Comparison of ENCODE assay signal across 8 mouse cellular contexts in genomic region chr8:83921558-83921957, GRCm38 (mm10). TPM values are rescaled to one million over a fixed set of nuclear protein-coding genes. Genes with fewer than 3 reads are reported as not detected.
DNase-seq lines count a peak whose midpoint lies in the region; ATAC-seq and TF ChIP-seq lines count a peak whose summit lies in the region.

No protein-coding gene starts in this region.

- no peak overlapping the region for H3K4me2 ChIP-seq in embryonic facial prominence, embryonic 11.5 days (ENCODE audit: low read depth, low read length)
- no peak overlapping the region for H3K4me2 ChIP-seq in hindbrain, postnatal 0 days (ENCODE audit: low read depth, low read length)
- no peak overlapping the region for H3K4me2 ChIP-seq in midbrain, embryonic 15.5 days

- 73% methylated on average over 3 of the region's 3 CpGs for WGBS in heart, adult 2 months
- 63% methylated on average over 3 of the region's 3 CpGs for WGBS in embryonic facial prominence, embryonic 11.5 days
- 63% methylated on average over 3 of the region's 3 CpGs for WGBS in hindbrain, postnatal 0 days
- WGBS in midbrain, embryonic 15.5 days: 67% methylated on average over 3 of the region's 3 CpGs

- TF ChIP-seq EP300 in heart, adult 2 months (IDR thresholded peaks at IDR 0.05; ENCODE audit: insufficient read depth, low read depth, low read length): no peak

- no peak for ATAC-seq in embryonic facial prominence, embryonic 11.5 days (replicated peaks; ENCODE audit: insufficient number of reproducible peaks, low FRiP score, low TSS enrichment, low read depth)
- peak; percentile 57 for ATAC-seq in hindbrain, postnatal 0 days
- ATAC-seq in midbrain, embryonic 15.5 days (replicated peaks): peak; percentile 37

- no peak overlapping the region for H3K9ac ChIP-seq in heart, adult 2 months (ENCODE audit: low read depth, low read length)
- H3K9ac ChIP-seq in embryonic facial prominence, embryonic 11.5 days (replicated peaks; ENCODE audit: low read length): no peak overlapping the region
- H3K9ac ChIP-seq in hindbrain, postnatal 0 days (replicated peaks; ENCODE audit: low read length): no peak overlapping the region
- H3K9ac ChIP-seq in midbrain, embryonic 15.5 days: no peak overlapping the region

- intact Hi-C loops in heart, adult 2 months (cut with DNase I): loop anchor here (1.0 kb wide), 2 partner anchors 138 to 259 kb away; no protein-coding TSS in a partner anchor
- intact Hi-C loops in heart, postnatal 25 days (cut with DNase I): no loop called here
- intact Hi-C loops in left cerebral cortex, postnatal 14 days (cut with DNase I): no loop called here

- H3K79me2 ChIP-seq in heart, adult 2 months (replicated peaks; ENCODE audit: control insufficient read depth, insufficient read depth, low read length): no peaks in the 10 kb centered on the region

- TF ChIP-seq CTCF in heart, adult 2 months (IDR thresholded peaks at IDR 0.05): peak; percentile 96
- peak; percentile 96 for TF ChIP-seq CTCF in hindbrain, postnatal 0 days (IDR thresholded peaks at IDR 0.05; ENCODE audit: low read depth)

- peak; percentile 56 to 75 for DNase-seq in heart, adult 2 months
- DNase-seq in heart, postnatal 25 days (ENCODE audit: low spot score): no peak
- peak; percentile 57 to 75 for DNase-seq in adrenal gland, postnatal 4 days (ENCODE audit: low spot score in 2 of 2)
- DNase-seq in embryonic facial prominence, embryonic 11.5 days (ENCODE audit: low spot score): peak; percentile 89
- DNase-seq in hindbrain, postnatal 0 days (ENCODE audit: low spot score): peak; percentile 91
- DNase-seq in left cerebral cortex, postnatal 14 days (ENCODE audit: low spot score in 2 of 2): peak; percentile 91 to 97
- peak; percentile 71 to 85 for DNase-seq in spleen, postnatal 10 days (ENCODE audit: low spot score in 2 of 2)

- H3K36me3 ChIP-seq in heart, adult 2 months (ENCODE audit: control insufficient read depth, insufficient read depth, low read length): no peaks in the 10 kb centered on the region
- peaks cover 7% of the 10 kb centered on the region for H3K36me3 ChIP-seq in embryonic facial prominence, embryonic 11.5 days (replicated peaks; ENCODE audit: control insufficient read depth, insufficient read depth, low read depth, low read length)
- H3K36me3 ChIP-seq in hindbrain, postnatal 0 days (ENCODE audit: insufficient read depth, low read length): peaks cover 49% of the 10 kb centered on the region
- H3K36me3 ChIP-seq in midbrain, embryonic 15.5 days (replicated peaks): peaks cover 34% of the 10 kb centered on the region

- H3K27me3 ChIP-seq in heart, adult 2 months (ENCODE audit: control insufficient read depth, insufficient read depth, low read length): no peaks in the 10 kb centered on the region
- no peaks in the 10 kb centered on the region for H3K27me3 ChIP-seq in embryonic facial prominence, embryonic 11.5 days (ENCODE audit: control insufficient read depth, insufficient read depth, low read length)
- H3K27me3 ChIP-seq in hindbrain, postnatal 0 days (ENCODE audit: insufficient read depth, low read length): no peaks in the 10 kb centered on the region
- H3K27me3 ChIP-seq in midbrain, embryonic 15.5 days (replicated peaks): no peaks in the 10 kb centered on the region

- no peaks in the 10 kb centered on the region for H3K4me1 ChIP-seq in heart, adult 2 months (ENCODE audit: control insufficient read depth, insufficient read depth, low read length)
- no peaks in the 10 kb centered on the region for H3K4me1 ChIP-seq in embryonic facial prominence, embryonic 11.5 days (ENCODE audit: control insufficient read depth, insufficient read depth, low read length)
- no peaks in the 10 kb centered on the region for H3K4me1 ChIP-seq in hindbrain, postnatal 0 days (ENCODE audit: insufficient read depth, low read length)
- no peaks in the 10 kb centered on the region for H3K4me1 ChIP-seq in midbrain, embryonic 15.5 days

- no peak overlapping the region for H3K27ac ChIP-seq in heart, adult 2 months
- no peak overlapping the region for H3K27ac ChIP-seq in embryonic facial prominence, embryonic 11.5 days (replicated peaks; ENCODE audit: low read depth, low read length)
- no peak overlapping the region for H3K27ac ChIP-seq in hindbrain, postnatal 0 days
- no peak overlapping the region for H3K27ac ChIP-seq in midbrain, embryonic 15.5 days

- H3K9me3 ChIP-seq in embryonic facial prominence, embryonic 11.5 days (replicated peaks; ENCODE audit: control insufficient read depth, low read length): no peaks in the 10 kb centered on the region
- no peaks in the 10 kb centered on the region for H3K9me3 ChIP-seq in hindbrain, postnatal 0 days (ENCODE audit: low read length)
- H3K9me3 ChIP-seq in midbrain, embryonic 15.5 days: no peaks in the 10 kb centered on the region

- no peak for TF ChIP-seq POLR2A in heart, adult 2 months (IDR thresholded peaks at IDR 0.05; ENCODE audit: insufficient read depth, low read depth, low read length)

- H3K4me3 ChIP-seq in heart, adult 2 months: no peak overlapping the region
- no peak overlapping the region for H3K4me3 ChIP-seq in embryonic facial prominence, embryonic 11.5 days (ENCODE audit: low read depth, low read length)
- H3K4me3 ChIP-seq in hindbrain, postnatal 0 days (ENCODE audit: low read length): no peak overlapping the region
- no peak overlapping the region for H3K4me3 ChIP-seq in midbrain, embryonic 15.5 days

RNA-seq across cellular contexts. Expression of gene Adgrl1, which starts 21.7 kb away (rescaled TPM):
- total RNA-seq in heart, adult 2 months (2021): 10 to 100 TPM; 11.3 to 12.9 TPM
- 33.8 and 45.8 TPM in 2 replicates for polyA plus RNA-seq in heart, adult 2 months (2012; rRNA removed)
- 10 to 100 TPM; 12.7 to 17.8 TPM for total RNA-seq in heart, postnatal 25 days (2021)
- total RNA-seq in adrenal gland, postnatal 4 days (2021): 100 to 1,000 TPM; 103 to 109 TPM
- 18.3 and 20.5 TPM in 2 replicates for polyA plus RNA-seq in embryonic facial prominence, embryonic 11.5 days (2014; fragmentation: Nextera tagmentation; extraction: Ambion mirVana)
- total RNA-seq in hindbrain, postnatal 0 days (2014; rRNA removed): 393 and 469 TPM in 2 replicates
- 54.2 and 54.6 TPM in 2 replicates for polyA plus RNA-seq in hindbrain, postnatal 0 days (2015; fragmentation: Nextera tagmentation; extraction: Ambion mirVana)
- 100 to 1,000 TPM; 457 to 482 TPM for total RNA-seq in left cerebral cortex, postnatal 14 days (2021)
- polyA plus RNA-seq in midbrain, embryonic 15.5 days (2015; fragmentation: Nextera tagmentation; extraction: Ambion mirVana): 67.2 and 68.0 TPM in 2 replicates

RNA-seq across cellular contexts. Expression of gene Gm10644, which starts 33.4 kb away (rescaled TPM):
- total RNA-seq in heart, adult 2 months (2021): 1 to 10 TPM; 1.3 to 1.7 TPM
- polyA plus RNA-seq in heart, adult 2 months (2012; rRNA removed): 1.9 and 2.8 TPM in 2 replicates
- under 1 TPM; 0.61 to 0.70 TPM for total RNA-seq in heart, postnatal 25 days (2021)
- under 1 TPM; 0.62 to 0.70 TPM for total RNA-seq in adrenal gland, postnatal 4 days (2021)
- 0.66 and 0.72 TPM in 2 replicates for polyA plus RNA-seq in embryonic facial prominence, embryonic 11.5 days (2014; fragmentation: Nextera tagmentation; extraction: Ambion mirVana)
- 0.40 and 1.7 TPM in 2 replicates for total RNA-seq in hindbrain, postnatal 0 days (2014; rRNA removed)
- polyA plus RNA-seq in hindbrain, postnatal 0 days (2015; fragmentation: Nextera tagmentation; extraction: Ambion mirVana): 0.43 and 0.56 TPM in 2 replicates
- under 1 TPM; 0.19 to 0.20 TPM for total RNA-seq in left cerebral cortex, postnatal 14 days (2021)
- polyA plus RNA-seq in midbrain, embryonic 15.5 days (2015; fragmentation: Nextera tagmentation; extraction: Ambion mirVana): 0.93 and 1.00 TPM in 2 replicates

RNA-seq across cellular contexts. Expression of gene Asf1b, which starts 33.7 kb away (rescaled TPM):
- 1 to 10 TPM; 1.7 to 1.8 TPM for total RNA-seq in heart, adult 2 months (2021)
- 2.2 and 3.7 TPM in 2 replicates for polyA plus RNA-seq in heart, adult 2 months (2012; rRNA removed)
- 1 to 10 TPM; 1.1 to 1.7 TPM for total RNA-seq in heart, postnatal 25 days (2021)
- total RNA-seq in adrenal gland, postnatal 4 days (2021): 10 to 100 TPM; 16.9 to 20.1 TPM
- 82.6 and 83.0 TPM in 2 replicates for polyA plus RNA-seq in embryonic facial prominence, embryonic 11.5 days (2014; fragmentation: Nextera tagmentation; extraction: Ambion mirVana)
- 4.7 and 5.6 TPM in 2 replicates for total RNA-seq in hindbrain, postnatal 0 days (2014; rRNA removed)
- polyA plus RNA-seq in hindbrain, postnatal 0 days (2015; fragmentation: Nextera tagmentation; extraction: Ambion mirVana): 8.3 and 10.6 TPM in 2 replicates
- under 1 TPM; 0.72 to 0.79 TPM for total RNA-seq in left cerebral cortex, postnatal 14 days (2021)
- polyA plus RNA-seq in midbrain, embryonic 15.5 days (2015; fragmentation: Nextera tagmentation; extraction: Ambion mirVana): 8.0 and 10.9 TPM in 2 replicates

RNA-seq across cellular contexts. Expression of gene Prkaca, which starts 51.2 kb away (rescaled TPM):
- total RNA-seq in heart, adult 2 months (2021): 100 to 1,000 TPM; 306 to 331 TPM
- polyA plus RNA-seq in heart, adult 2 months (2012; rRNA removed): 239 and 333 TPM in 2 replicates
- total RNA-seq in heart, postnatal 25 days (2021): 100 to 1,000 TPM; 353 to 360 TPM
- total RNA-seq in adrenal gland, postnatal 4 days (2021): 100 to 1,000 TPM; 225 to 237 TPM
- polyA plus RNA-seq in embryonic facial prominence, embryonic 11.5 days (2014; fragmentation: Nextera tagmentation; extraction: Ambion mirVana): 138 and 141 TPM in 2 replicates
- 198 and 213 TPM in 2 replicates for total RNA-seq in hindbrain, postnatal 0 days (2014; rRNA removed)
- 257 and 268 TPM in 2 replicates for polyA plus RNA-seq in hindbrain, postnatal 0 days (2015; fragmentation: Nextera tagmentation; extraction: Ambion mirVana)
- 100 to 1,000 TPM; 268 to 280 TPM for total RNA-seq in left cerebral cortex, postnatal 14 days (2021)
- polyA plus RNA-seq in midbrain, embryonic 15.5 days (2015; fragmentation: Nextera tagmentation; extraction: Ambion mirVana): 228 and 238 TPM in 2 replicates

Comparison
In these comparisons a context has a peak if more than half of its experiments do, and no peak if none do; other contexts are left out.
1. RNA of gene Adgrl1, which starts 21.7 kb away (total RNA-seq): 457 to 482 TPM in left cerebral cortex, postnatal 14 days, 393 to 469 TPM in hindbrain, postnatal 0 days and 103 to 109 TPM in adrenal gland, postnatal 4 days; 12.7 to 17.8 TPM in heart, postnatal 25 days and 11.3 to 12.9 TPM in heart, adult 2 months; every median in the first group is over 4 times any median in the second.